Mouse (Mus musculus): ENCODE results near the gene Sipa1l1.

DNA sequence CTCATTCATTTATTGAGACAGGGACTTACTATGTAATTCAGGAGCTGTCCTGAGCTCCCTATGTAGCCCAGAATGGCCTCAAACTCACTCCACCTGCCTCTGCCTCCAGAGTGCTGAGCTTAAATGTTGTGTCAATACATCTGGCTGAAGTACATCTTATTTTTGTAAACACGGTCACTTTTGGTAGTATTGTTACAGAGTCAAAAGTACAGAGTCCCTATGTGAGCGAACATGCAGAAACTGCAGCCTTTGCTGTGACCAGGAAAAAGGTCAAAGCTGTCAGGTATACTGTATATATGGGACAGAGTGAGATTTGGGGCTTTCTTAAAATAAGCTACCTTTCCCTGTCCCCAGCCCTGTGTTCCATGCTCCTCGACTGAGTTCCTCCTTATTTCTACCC lies 17.6 kb downstream of the Sipa1l1 start:
- TF ChIP-seq CTCF (IDR thresholded peaks at IDR 0.05; ENCODE audit: borderline replicate concordance, insufficient read depth, low read depth, low read length) (no peak), POLR2A (IDR thresholded peaks at IDR 0.05; ENCODE audit: borderline replicate concordance, insufficient read depth, low read length) (no peak)

Data from cerebellum, adult 2 months (tissue).